ENCODE assay signal across 14 mouse cellular contexts in genomic region chr12:29409336-29410055, GRCm38 (mm10).
"Had no signal": no experiment of that assay in that cellular context is flagged by ENCODE, and none has a peak within 500 bp of the region (broad histone marks: within the 10 kb centered on the region; RNA-seq: fewer than 3 reads in every experiment).

No protein-coding gene starts in this region.

- H3K27me3 ChIP-seq: midbrain, embryonic 15.5 days had no signal

- H3K9ac ChIP-seq: liver, embryonic 14.5 days; midbrain, embryonic 15.5 days had no signal

- H3K4me3 ChIP-seq: midbrain, embryonic 15.5 days had no signal

- H3K9me3 ChIP-seq: midbrain, embryonic 15.5 days had no signal

- H3K27ac ChIP-seq: liver, embryonic 14.5 days; midbrain, embryonic 15.5 days had no signal

- ATAC-seq: lung, postnatal 0 days; midbrain, embryonic 15.5 days had no signal

- H3K4me2 ChIP-seq: midbrain, embryonic 15.5 days had no signal

- H3K36me3 ChIP-seq: midbrain, embryonic 15.5 days had no signal

- DNase-seq: kidney, adult 11 months; kidney, adult 9 months; kidney, postnatal 14 days; left cerebral cortex, postnatal 4 days; lung, adult 2 months; lung, postnatal 36 days; retina, postnatal 1 day; right cerebral cortex, postnatal 4 days; spleen, adult 18-20 months; thymus, adult 18-20 months; thymus, postnatal 14 days had no signal

- H3K4me1 ChIP-seq: midbrain, embryonic 15.5 days had no signal
